8 mouse cellular contexts compared by ENCODE assay signal in the genomic region with DNA sequence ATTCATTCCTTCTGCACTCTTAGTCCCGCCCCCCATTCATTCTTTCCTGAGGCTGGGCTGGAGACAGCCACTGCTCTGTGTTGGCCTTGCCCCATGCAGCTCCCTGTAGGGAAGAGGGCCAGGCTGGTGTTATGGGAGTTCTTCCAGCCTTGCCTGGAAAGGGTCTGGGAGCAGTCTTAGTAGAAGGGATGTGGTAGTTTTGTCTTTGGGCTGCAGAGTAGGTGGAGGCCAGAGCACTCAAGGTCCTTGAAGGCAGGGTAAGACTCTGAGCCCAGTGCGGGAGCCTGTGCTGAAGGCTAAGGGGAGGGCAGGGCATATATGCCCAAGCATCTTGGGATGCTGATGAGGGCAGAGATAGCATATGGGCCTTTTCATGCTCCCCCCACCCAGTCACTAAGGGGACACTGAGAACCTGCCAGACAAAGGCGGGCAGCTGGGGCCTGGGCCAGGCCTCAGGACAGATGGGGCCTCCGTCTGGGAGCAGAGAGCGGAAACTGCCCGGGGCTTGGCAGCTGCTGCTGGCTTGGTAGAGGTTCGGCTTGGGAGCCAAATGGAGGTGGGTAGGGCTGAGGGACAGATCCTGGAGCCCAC. TPM values are rescaled to one million over a fixed set of nuclear protein-coding genes. Genes with fewer than 3 reads are reported as not detected.
DNase-seq lines count a peak whose midpoint lies in the region; ATAC-seq and TF ChIP-seq lines count a peak whose summit lies in the region.

No protein-coding gene starts in this region.

- peak; percentile 78 for ATAC-seq in forebrain, embryonic 14.5 days
- ATAC-seq in intestine, embryonic 15.5 days, result peak; percentile 48; the same call in 1 of the 2 replicates
- peak; percentile 77 for ATAC-seq in midbrain, postnatal 0 days (ENCODE audit: low FRiP score)

- 30% methylated on average over 7 of the region's 7 CpGs for WGBS in forebrain, embryonic 14.5 days
- WGBS in intestine, embryonic 15.5 days, result 67% methylated on average over 7 of the region's 7 CpGs
- WGBS in midbrain, postnatal 0 days, result 24% methylated on average over 7 of the region's 7 CpGs
- 80% methylated on average over 7 of the region's 7 CpGs for WGBS in kidney, adult 2 months

- TF ChIP-seq CTCF in midbrain, postnatal 0 days (IDR thresholded peaks at IDR 0.05), result no peak
- TF ChIP-seq CTCF in kidney, adult 2 months (conservative IDR thresholded peaks at IDR 0.05; ENCODE audit: insufficient read depth, insufficient read length, low read depth, low read length), result no peak

- peak overlapping the region; percentile 12; the same call in 1 of the 2 replicates for H3K4me2 ChIP-seq in forebrain, embryonic 14.5 days (ENCODE audit: low read length)
- no peak overlapping the region for H3K4me2 ChIP-seq in intestine, embryonic 15.5 days (replicated peaks)
- no peak overlapping the region for H3K4me2 ChIP-seq in midbrain, postnatal 0 days (ENCODE audit: low read depth, low read length, poor library complexity, severe bottlenecking)

- DNase-seq in adrenal gland, adult 8-10 months, result peak; percentile 47
- peak; percentile 94 for DNase-seq in brain, adult 2 months (ENCODE audit: low read depth, low spot score)
- DNase-seq in forebrain, embryonic 14.5 days (ENCODE audit: low spot score), result peak; percentile 85
- DNase-seq in midbrain, postnatal 0 days (ENCODE audit: low spot score), result peak; percentile 94
- DNase-seq in urinary bladder, postnatal 36 days (ENCODE audit: low spot score in 2 of 2), result no peak
- no peak for DNase-seq in kidney, adult 2 months
- DNase-seq in adipocyte (ENCODE audit: low spot score), result no peak

- peaks cover 39% of the 10 kb centered on the region for H3K4me1 ChIP-seq in forebrain, embryonic 14.5 days (ENCODE audit: control insufficient read depth, insufficient read depth, low read length)
- peaks cover 19% of the 10 kb centered on the region for H3K4me1 ChIP-seq in intestine, embryonic 15.5 days (replicated peaks)
- peaks cover 20% of the 10 kb centered on the region for H3K4me1 ChIP-seq in midbrain, postnatal 0 days (ENCODE audit: insufficient read depth, low read length)
- no peaks in the 10 kb centered on the region for H3K4me1 ChIP-seq in kidney, adult 2 months (ENCODE audit: control insufficient read depth, insufficient read depth, low read length)

- H3K36me3 ChIP-seq in forebrain, embryonic 14.5 days (ENCODE audit: control insufficient read depth, insufficient read depth, low read length), result no peaks in the 10 kb centered on the region
- H3K36me3 ChIP-seq in intestine, embryonic 15.5 days, result no peaks in the 10 kb centered on the region
- H3K36me3 ChIP-seq in midbrain, postnatal 0 days (ENCODE audit: insufficient read depth, low read length), result 0 out of 2 replicates have a peak, but pooled peaks cover 5% of the 10 kb centered on the region
- no peaks in the 10 kb centered on the region for H3K36me3 ChIP-seq in kidney, adult 2 months (ENCODE audit: control insufficient read depth, insufficient read depth, low read length)

- no peaks in the 10 kb centered on the region for H3K9me3 ChIP-seq in forebrain, embryonic 14.5 days (replicated peaks; ENCODE audit: control insufficient read depth, low read length)
- H3K9me3 ChIP-seq in intestine, embryonic 15.5 days, result no peaks in the 10 kb centered on the region
- no peaks in the 10 kb centered on the region for H3K9me3 ChIP-seq in midbrain, postnatal 0 days (ENCODE audit: low read length)

- no peaks in the 10 kb centered on the region for H3K27me3 ChIP-seq in forebrain, embryonic 14.5 days (replicated peaks; ENCODE audit: control insufficient read depth, insufficient read depth, low read length)
- H3K27me3 ChIP-seq in intestine, embryonic 15.5 days (replicated peaks), result no peaks in the 10 kb centered on the region
- H3K27me3 ChIP-seq in midbrain, postnatal 0 days (ENCODE audit: insufficient read depth, low read length), result no peaks in the 10 kb centered on the region
- no peaks in the 10 kb centered on the region for H3K27me3 ChIP-seq in kidney, adult 2 months (replicated peaks; ENCODE audit: control insufficient read depth, insufficient read depth, low read length)

- no peak for TF ChIP-seq POLR2A in kidney, adult 2 months (IDR thresholded peaks at IDR 0.05; ENCODE audit: low read depth, low read length)

- peak overlapping the region; percentile 91 for H3K27ac ChIP-seq in forebrain, embryonic 14.5 days (ENCODE audit: low read depth, low read length)
- H3K27ac ChIP-seq in intestine, embryonic 15.5 days, result 0 out of 2 replicates have a peak overlapping the region, but pooled peaks have one; percentile 18
- peak overlapping the region; percentile 73 for H3K27ac ChIP-seq in midbrain, postnatal 0 days (ENCODE audit: low read depth, low read length)
- H3K27ac ChIP-seq in kidney, adult 2 months (ENCODE audit: insufficient read depth, low read depth, low read length), result no peak overlapping the region

- no peak overlapping the region for H3K4me3 ChIP-seq in forebrain, embryonic 14.5 days (ENCODE audit: low read depth, low read length)
- no peak overlapping the region for H3K4me3 ChIP-seq in intestine, embryonic 15.5 days (replicated peaks)
- H3K4me3 ChIP-seq in midbrain, postnatal 0 days (ENCODE audit: low read depth, low read length), result no peak overlapping the region
- H3K4me3 ChIP-seq in kidney, adult 2 months (ENCODE audit: insufficient read depth, low read depth, low read length), result no peak overlapping the region

- peak overlapping the region; percentile 13; the same call in 1 of the 2 replicates for H3K9ac ChIP-seq in forebrain, embryonic 14.5 days (ENCODE audit: low read length)
- no peak overlapping the region for H3K9ac ChIP-seq in intestine, embryonic 15.5 days
- H3K9ac ChIP-seq in midbrain, postnatal 0 days (replicated peaks; ENCODE audit: low read length, poor library complexity, severe bottlenecking), result peak overlapping the region; percentile 29; the same call in 1 of the 2 replicates

RNA-seq across cellular contexts. Expression of a gene that starts 12.5 kb away (rescaled TPM):
- 100 to 1,000 TPM; 332 to 626 (median 448) TPM for total RNA-seq in adrenal gland, adult 8-10 months (2022)
- polyA plus RNA-seq in forebrain, embryonic 14.5 days (2014; fragmentation: Nextera tagmentation; extraction: Ambion mirVana), result 47.6 and 61.2 TPM in 2 replicates
- 20.2 and 20.3 TPM in 2 replicates for polyA plus RNA-seq in intestine, embryonic 15.5 days (2015; fragmentation: Nextera tagmentation; extraction: Ambion mirVana)
- 645 and 733 TPM in 2 replicates for total RNA-seq in midbrain, postnatal 0 days (2014; rRNA removed)
- polyA plus RNA-seq in midbrain, postnatal 0 days (2015; fragmentation: Nextera tagmentation; extraction: Ambion mirVana), result 241 and 242 TPM in 2 replicates
- 27.1 and 45.3 TPM in 2 replicates for polyA plus RNA-seq in kidney, adult 2 months (2012; rRNA removed)

Comparison
In these comparisons a context has a peak if more than half of its experiments do, and no peak if none do; other contexts are left out.
1. DNase-seq: peak in adrenal gland, adult 8-10 months (single experiment), brain, adult 2 months (single experiment), forebrain, embryonic 14.5 days (single experiment) and midbrain, postnatal 0 days (single experiment); none in urinary bladder, postnatal 36 days (0 of 2), kidney, adult 2 months (single experiment) and adipocyte (single experiment).
2. Peak in every context shown above with its lines, with median percentiles within 50 percentile points of each other: ATAC-seq.